Mouse (Mus musculus) lung, embryonic 16.5 days (tissue): ENCODE data around the gene Unkl. TPM values are rescaled to one million over a fixed set of nuclear protein-coding genes. Genes with fewer than 3 reads are reported as not detected.
A peak's percentile ranks its signal among the peaks of the same experiment; 100 is the strongest.

ENCODE experiments used
- ATAC-seq: fragments of 200-750 bp; cut with Nextera tagmentation; 2 replicates; pipeline ENCODE4 v1.8.0; 2017; ENCODE audit warnings: low read depth, mild to moderate bottlenecking, moderate library complexity
- H3K27ac ChIP-seq: fragments of 300-500 bp; sonication (generic); 2 replicates; pipeline ENCODE4 v1.5.1; 2014; ENCODE audit warnings: mild to moderate bottlenecking, control low read depth, low read length
- H3K27me3 ChIP-seq: fragments of 300-500 bp; sonication (generic); 2 replicates; pipeline ENCODE4 v1.6.1; 2014; ENCODE audit warnings: low read depth, low read length, mixed read lengths; ENCODE audit not compliant: control insufficient read depth, insufficient read depth
- H3K36me3 ChIP-seq: fragments of 300-500 bp; sonication (generic); 2 replicates; pipeline ENCODE4 v1.6.1; 2014; ENCODE audit warnings: low read length; ENCODE audit not compliant: control insufficient read depth, insufficient read depth
- H3K4me1 ChIP-seq: fragments of 300-500 bp; sonication (generic); replicated peaks from 2 replicates; pipeline ENCODE4 v1.6.1; 2014; ENCODE audit warnings: low read length, mixed read lengths; ENCODE audit not compliant: control insufficient read depth, insufficient read depth
- H3K4me2 ChIP-seq: fragments of 300-500 bp; sonication (generic); 2 replicates; pipeline ENCODE4 v1.6.1; 2014; ENCODE audit warnings: low read depth, low read length, control low read depth
- H3K4me3 ChIP-seq: fragments of 300-500 bp; sonication (generic); 2 replicates; pipeline ENCODE4 v1.5.1; 2014; ENCODE audit warnings: mild to moderate bottlenecking, low read length, control low read depth
- H3K9ac ChIP-seq: fragments of 300-500 bp; sonication (generic); 2 replicates; pipeline ENCODE4 v1.6.1; 2014; ENCODE audit warnings: low read length, control low read depth
- H3K9me3 ChIP-seq: fragments of 300-500 bp; sonication (generic); 2 replicates; pipeline ENCODE4 v1.6.1; 2016; ENCODE audit warnings: low read length; ENCODE audit not compliant: control insufficient read depth
- WGBS: fragments of 180-500 bp; shearing (Covaris S2); extraction: QIAGEN DNeasy Blood & Tissue Kit; methylation state at CpG from one replicate; pipeline ENCODE4 v1.1.7; 2014; 5-methylcytosine and 5-hydroxymethylcytosine counted together
- polyA plus RNA-seq: library from polyadenylated mRNA; unstranded; fragments of >200 nt; fragmentation: Nextera tagmentation; extraction: Ambion mirVana; gene quantifications from 2 replicates; pipeline ENCODE4 v1.2.1, GENCODE M21; 2015

Unkl gene
- polyA plus RNA-seq, 1 experiment from 2014 or later, result 10.8 TPM

DNA sequence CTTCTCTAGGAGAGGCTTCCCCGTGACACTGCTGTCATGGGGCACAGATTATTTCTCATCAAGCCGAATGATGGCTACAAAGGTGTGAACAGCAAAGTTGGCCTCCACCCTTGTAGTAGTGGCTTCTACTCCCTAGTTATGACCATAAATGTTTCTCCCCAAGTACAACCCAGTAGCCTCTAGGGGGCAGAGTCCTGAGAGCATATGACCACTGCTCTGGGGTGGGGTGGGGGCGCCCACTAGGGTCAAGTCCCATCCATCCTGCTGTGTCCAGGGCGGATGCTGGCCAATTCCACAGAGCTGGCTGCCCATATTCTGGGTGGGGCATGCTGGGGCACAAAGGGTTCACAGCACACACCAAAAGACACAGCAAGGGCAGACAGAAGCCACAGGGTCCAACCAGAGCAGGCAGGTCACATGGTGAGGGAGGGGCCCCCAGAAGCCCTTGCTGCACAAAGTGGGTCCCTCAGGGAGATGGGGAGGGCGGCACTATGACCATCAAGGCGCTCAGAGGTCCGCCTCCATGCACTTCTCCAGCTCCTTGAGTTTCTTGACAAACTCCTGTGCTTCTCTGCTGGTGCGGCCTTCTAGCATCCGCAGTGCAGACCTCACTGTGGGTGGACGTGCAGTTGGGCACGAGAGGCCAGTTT lies 55.1 kb downstream of the Unkl start:
- Histone ChIP-seq H3K4me2 (no peak overlapping the region), H3K9ac (no peak overlapping the region), H3K4me3 (no peak overlapping the region), H3K4me1 (peaks cover 12% of the 10 kb centered on the region), H3K27ac (no peak overlapping the region), H3K36me3 (peaks cover 16% of the 10 kb centered on the region; the same call in 1 of the 2 replicates), H3K27me3 (no peaks in the 10 kb centered on the region), H3K9me3 (no peaks in the 10 kb centered on the region)
- no peak for ATAC-seq
- WGBS, result 85% methylated on average over 11 of the region's 11 CpGs

DNA sequence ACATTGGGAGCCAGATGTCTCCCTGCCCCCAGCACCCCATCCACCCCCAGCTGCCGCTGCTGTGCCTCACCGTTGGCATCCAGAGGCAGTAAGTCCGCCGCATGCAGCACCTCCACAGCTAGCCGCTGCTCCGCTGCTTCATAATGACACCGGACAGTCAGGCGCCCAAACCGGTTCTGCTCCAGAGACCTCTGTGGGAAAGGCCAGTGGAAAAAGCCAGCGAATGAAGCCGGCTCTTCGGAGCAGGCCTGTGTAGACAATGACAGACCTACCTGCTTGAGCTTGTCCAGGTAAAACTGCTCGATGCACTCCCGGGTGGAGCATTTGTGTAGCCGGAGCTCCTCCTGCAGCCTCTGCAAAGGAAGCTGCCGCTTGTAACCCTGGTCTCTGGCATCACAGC lies 56.0 kb downstream of the Unkl start:
- Histone ChIP-seq H3K27me3 (no peaks in the 10 kb centered on the region; the same call in 1 of the 2 replicates), H3K9ac (no peak overlapping the region), H3K36me3 (peaks cover 16% of the 10 kb centered on the region; the same call in 1 of the 2 replicates), H3K4me1 (peaks cover 10% of the 10 kb centered on the region), H3K4me2 (no peak overlapping the region), H3K9me3 (no peaks in the 10 kb centered on the region), H3K27ac (no peak overlapping the region), H3K4me3 (no peak overlapping the region)
- WGBS, result 76% methylated on average over 16 of the region's 16 CpGs
- no peak for ATAC-seq

DNA sequence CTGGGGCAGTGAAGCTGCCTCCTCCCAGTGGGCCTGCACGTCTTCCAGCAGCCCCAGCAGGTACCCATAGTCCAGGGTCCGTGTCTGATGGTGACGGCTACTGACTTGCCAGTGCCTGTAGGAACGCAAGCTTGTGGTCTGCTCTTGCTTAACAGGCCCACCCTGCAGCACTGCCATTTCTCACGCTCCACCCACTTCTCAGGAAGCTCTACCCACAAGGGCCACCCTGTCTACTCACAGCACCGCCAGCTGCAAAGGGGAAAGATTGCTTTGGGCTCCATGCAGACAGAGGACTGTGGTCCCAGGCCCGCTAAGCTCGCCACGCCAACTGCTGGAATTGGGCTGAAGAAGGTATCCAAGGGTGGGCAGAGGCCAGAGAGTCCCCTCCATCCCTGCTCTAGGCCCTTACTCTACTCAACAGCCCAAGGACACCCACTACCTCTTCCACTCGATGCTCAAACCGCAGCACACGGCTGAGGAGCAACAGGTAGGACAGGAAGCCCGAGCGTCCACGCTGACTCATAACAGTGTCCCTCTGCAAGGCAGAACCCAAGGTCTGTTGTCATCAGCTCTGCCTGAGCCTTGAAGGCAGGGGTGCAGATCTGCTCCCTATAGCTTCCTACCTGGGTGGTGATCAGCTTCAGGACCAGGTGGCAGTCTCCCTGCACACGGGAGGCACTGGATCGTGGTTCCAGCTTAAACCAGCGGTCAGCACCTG lies 60.0 kb downstream of the Unkl start:
- Histone ChIP-seq H3K27ac (no peak overlapping the region), H3K4me2 (no peak overlapping the region), H3K9me3 (no peaks in the 10 kb centered on the region), H3K9ac (no peak overlapping the region), H3K4me3 (no peak overlapping the region), H3K36me3 (peaks cover 9% of the 10 kb centered on the region; the same call in 1 of the 2 replicates), H3K27me3 (no peaks in the 10 kb centered on the region; the same call in 1 of the 2 replicates), H3K4me1 (no peaks in the 10 kb centered on the region)
- WGBS, result 71% methylated on average over 18 of the region's 18 CpGs
- ATAC-seq, result no peak

DNA sequence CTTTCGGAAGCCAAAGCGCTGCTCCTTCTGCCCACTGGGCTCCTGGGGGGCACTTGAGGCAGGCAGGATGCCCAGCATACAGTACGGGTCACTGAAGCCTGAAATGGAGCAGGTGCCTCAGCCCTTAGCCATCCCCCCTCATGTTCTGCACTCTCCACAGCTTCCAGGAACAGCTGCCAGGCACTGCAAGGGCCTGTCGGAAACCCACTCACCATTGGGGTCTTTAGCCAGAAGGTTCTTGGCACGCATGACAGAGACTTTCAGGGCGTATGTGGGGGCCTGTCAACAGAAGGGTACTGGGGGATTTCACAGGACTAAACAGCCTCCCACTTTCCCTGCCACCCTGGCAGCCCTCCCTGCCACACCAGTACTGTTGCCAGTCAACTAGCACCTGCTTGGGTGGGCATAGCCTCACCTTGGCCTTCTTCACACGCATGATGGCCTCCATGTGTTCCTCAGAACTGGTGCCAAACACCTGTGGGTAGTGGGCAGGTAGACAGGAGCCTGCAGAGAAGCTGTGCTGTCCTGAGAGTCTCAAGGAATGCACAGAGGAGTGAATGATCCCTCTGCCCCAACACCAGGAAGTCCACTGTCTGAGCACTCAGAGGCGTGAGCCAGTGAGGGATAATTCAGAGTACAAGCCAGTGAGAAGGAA lies 62.1 kb downstream of the Unkl start:
- no peaks in the 10 kb centered on the region for H3K9me3 ChIP-seq
- no peak overlapping the region for H3K9ac ChIP-seq
- H3K27ac ChIP-seq, result no peak overlapping the region
- H3K4me2 ChIP-seq, result no peak overlapping the region
- H3K4me3 ChIP-seq, result no peak overlapping the region
- H3K36me3 ChIP-seq, result no peaks in the 10 kb centered on the region
- no peak for ATAC-seq
- H3K27me3 ChIP-seq, result peaks cover 13% of the 10 kb centered on the region
- H3K4me1 ChIP-seq, result no peaks in the 10 kb centered on the region
- WGBS, result 77% methylated on average over 8 of the region's 8 CpGs

DNA sequence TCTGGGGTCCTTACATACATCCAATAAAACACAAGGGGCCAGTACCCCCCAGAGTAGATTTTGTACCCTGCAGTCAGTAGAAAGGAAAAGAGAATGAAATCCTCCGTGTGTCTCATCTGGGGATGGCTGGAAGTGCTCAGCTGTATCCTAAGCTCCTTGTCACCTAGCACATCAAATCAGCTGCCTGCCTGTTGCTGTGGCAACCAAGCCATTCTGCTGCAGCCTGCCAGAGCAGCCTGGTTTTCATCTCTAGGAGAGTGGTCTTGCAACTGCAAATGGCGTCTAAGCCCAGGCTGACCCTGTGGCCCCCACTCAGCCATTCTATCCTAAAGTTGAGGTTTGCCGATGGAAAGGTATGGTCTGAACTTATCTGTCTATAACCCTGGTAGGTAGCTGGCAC lies 64.4 kb downstream of the Unkl start:
- Histone ChIP-seq H3K4me1 (peaks cover 9% of the 10 kb centered on the region), H3K9ac (no peak overlapping the region), H3K27ac (no peak overlapping the region), H3K9me3 (no peaks in the 10 kb centered on the region), H3K4me2 (no peak overlapping the region), H3K36me3 (no peaks in the 10 kb centered on the region), H3K4me3 (no peak overlapping the region), H3K27me3 (peaks cover 24% of the 10 kb centered on the region)
- WGBS, result 35% methylated on average over 3 of the region's 3 CpGs
- no peak for ATAC-seq

DNA sequence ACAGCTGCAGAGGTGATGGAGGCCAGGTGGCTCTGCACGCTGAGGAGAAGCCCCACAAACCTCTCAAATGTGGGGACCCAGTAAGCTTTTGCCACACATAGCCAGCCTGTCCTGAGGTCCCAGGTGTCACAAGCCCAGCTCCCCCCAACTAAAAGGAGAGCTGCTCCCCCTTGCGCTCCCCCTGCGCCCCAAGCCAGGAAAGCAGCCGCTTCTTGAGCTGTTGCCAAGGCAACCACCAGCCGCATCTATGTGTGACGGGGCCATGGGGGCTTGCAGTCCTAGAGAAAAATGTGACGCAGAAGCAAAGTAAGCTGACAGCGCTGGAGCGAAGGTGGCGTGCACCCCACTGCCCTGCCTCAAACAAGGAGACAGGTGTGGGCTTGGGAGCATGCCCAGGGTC lies 65.6 kb downstream of the Unkl start:
- Histone ChIP-seq H3K4me3 (no peak overlapping the region), H3K4me1 (peaks cover 9% of the 10 kb centered on the region)
- 26% methylated on average over 10 of the region's 10 CpGs for WGBS

DNA sequence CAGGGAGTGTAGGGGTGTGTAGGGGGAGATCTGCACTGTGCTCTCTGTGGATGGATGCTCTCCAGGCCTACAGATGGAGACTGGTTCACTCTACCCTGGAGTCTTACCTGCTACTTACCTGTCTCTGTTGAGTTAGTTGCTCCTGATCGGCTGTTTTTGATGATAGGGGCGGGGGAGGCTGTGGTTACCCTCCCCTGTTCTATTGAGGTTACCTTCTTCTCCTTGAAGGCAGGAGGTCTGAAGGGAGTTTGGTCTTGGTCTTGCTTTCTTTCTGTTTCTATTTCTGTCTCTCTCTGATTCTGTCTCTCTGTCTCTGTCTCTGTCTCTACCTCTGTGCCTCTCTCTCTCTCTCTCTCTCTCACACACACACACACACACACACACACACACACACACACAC lies 66.9 kb downstream of the Unkl start:
- Histone ChIP-seq H3K9ac (no peak overlapping the region), H3K9me3 (no peaks in the 10 kb centered on the region), H3K27ac (no peak overlapping the region), H3K36me3 (peaks cover under 1% of the 10 kb centered on the region; the same call in 1 of the 2 replicates), H3K27me3 (peaks cover 24% of the 10 kb centered on the region), H3K4me2 (no peak overlapping the region), H3K4me1 (peaks cover 9% of the 10 kb centered on the region), H3K4me3 (no peak overlapping the region)
- ATAC-seq, result no peak
- whole genome bisulfite sequencing, result 63% methylated on average over 2 of the region's 2 CpGs

More for the DNA sequence above, 65.6 kb downstream of the Unkl start:
- Histone ChIP-seq H3K9ac (no peak overlapping the region), H3K36me3 (no peaks in the 10 kb centered on the region; the same call in 1 of the 2 replicates), H3K9me3 (no peaks in the 10 kb centered on the region), H3K4me2 (no peak overlapping the region), H3K27ac (no peak overlapping the region), H3K27me3 (peaks cover 24% of the 10 kb centered on the region)
- ATAC-seq, result no peak

DNA sequence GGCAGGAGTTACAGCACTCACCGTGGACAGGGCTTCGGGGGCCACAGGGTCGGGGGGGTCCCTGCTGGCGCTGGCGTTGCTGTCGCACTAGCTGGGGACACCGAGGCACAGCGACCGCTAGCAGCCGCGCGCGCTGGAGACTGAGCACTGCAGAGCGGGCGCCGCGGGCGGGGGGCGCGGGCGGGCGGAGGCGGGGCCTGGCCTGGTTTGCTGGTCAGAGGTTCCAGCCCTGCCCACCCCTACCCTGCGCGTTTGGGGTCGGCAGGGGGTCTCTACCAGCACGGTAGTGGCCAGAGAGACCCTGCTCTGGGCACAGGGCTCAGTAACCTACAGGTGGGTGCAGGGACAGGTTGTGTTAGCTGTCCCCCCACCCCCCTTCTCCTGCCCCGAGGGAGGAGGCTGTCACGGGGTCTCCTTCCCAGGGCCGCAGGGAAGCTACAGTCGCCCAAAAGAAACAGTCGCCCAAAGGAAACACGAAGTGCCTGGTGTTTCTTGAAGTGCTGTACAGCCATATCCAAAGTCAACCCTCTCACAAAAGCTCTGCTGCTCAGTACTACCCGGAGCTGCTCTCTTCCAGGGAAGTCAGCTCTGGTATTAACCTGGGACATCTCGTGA lies 68.0 kb downstream of the Unkl start, which contains the start of gene Baiap3:
Baiap3 (minus strand) TSS at position 225 of the 615 bp plus-strand sequence.
- Histone ChIP-seq H3K4me2 (peak within 1 kb of the TSS; percentile 67), H3K27me3 (peaks cover 24% of the 10 kb centered on the region), H3K36me3 (peaks cover 2% of the 10 kb centered on the region; the same call in 1 of the 2 replicates), H3K9ac (peak within 1 kb of the TSS; percentile 61), H3K4me3 (peak within 1 kb of the TSS; percentile 44), H3K4me1 (peaks cover 9% of the 10 kb centered on the region), H3K9me3 (no peaks in the 10 kb centered on the region), H3K27ac (no peak within 1 kb of the TSS)
- ATAC-seq, result peak; percentile 50
- WGBS, result 3% methylated on average over 34 of the region's 35 CpGs

DNA sequence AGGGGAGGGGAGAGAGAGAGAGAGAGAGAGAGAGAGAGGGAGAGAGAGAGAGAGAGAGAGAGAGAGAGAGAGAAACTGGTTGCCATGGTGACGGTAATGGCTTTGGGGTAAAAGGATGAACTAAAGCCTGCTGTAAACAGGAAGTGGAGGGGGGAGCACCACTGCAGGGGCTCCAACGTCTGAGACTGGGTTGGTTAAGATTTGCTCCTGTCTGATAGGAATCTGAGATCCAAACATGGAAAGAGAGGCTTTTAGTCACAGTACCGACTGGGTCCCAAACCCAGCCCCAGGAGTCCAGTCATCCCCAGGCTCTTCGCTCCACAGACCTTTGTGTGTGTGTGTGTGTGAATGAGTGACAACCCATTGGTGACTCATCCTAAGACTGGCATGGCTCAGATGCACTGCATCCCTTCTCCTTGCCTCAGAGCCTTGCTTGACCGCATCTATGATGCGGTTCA lies 69.6 kb downstream of the Unkl start:
- H3K27ac ChIP-seq, result no peak overlapping the region
- no peaks in the 10 kb centered on the region for H3K9me3 ChIP-seq
- H3K9ac ChIP-seq, result no peak overlapping the region
- H3K4me3 ChIP-seq, result no peak overlapping the region
- H3K27me3 ChIP-seq, result peaks cover 24% of the 10 kb centered on the region
- WGBS, result 45% methylated on average over 6 of the region's 6 CpGs
- H3K4me1 ChIP-seq, result peaks cover 9% of the 10 kb centered on the region
- H3K36me3 ChIP-seq, result peaks cover 8% of the 10 kb centered on the region
- ATAC-seq, result no peak
- no peak overlapping the region for H3K4me2 ChIP-seq
